Mouse (Mus musculus): ENCODE results near the gene Gm42742. TPM values are rescaled to one million over a fixed set of nuclear protein-coding genes. Genes with fewer than 3 reads are reported as not detected.
A peak's percentile ranks its signal among the peaks of the same experiment; 100 is the strongest.

Gene Gm42742
- polyA plus RNA-seq, 1 experiment from 2014 or later: 60.2 TPM

DNA sequence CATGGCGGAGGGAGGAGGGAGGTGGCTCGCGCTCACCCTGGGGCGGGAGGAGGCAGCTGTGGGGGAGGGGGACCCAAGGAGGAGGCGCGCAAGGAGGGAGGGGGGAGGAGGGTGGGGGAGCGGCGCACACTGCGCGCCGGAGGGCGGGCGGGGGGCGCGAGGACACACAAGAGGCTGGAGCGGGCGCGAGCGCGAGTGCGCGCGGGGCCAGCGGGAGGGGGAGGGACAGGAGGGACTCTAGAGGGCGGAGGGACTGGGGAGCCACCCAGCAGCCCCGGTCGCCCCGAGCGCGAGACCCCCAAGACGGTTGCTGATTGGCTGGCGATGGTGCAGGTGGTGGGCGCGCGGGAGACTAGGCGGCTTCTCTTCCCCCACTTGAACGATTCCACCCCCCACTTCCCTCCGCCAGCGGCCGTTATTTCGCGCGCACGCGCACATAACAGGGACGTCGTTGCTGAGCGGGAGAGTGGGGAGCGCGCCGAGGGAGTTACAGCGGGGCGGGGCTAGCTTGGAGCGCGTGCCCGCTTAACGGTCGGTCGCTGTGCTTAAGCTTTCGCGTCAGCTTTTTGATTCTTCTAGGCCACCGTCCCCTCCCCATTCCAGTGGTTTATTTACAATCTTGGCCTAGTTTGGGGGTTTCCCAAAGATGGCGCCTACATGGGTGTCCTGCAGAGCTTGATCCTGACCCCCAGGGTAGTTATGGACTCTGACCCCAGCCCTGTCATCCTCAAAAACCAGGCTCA is 6.3 kb upstream of the Gm42742 start, which contains the start of gene Maz:
Gene Maz (minus strand): TSS at position 54 of the 743 bp plus-strand sequence.
- H3K4me2 ChIP-seq (ENCODE audit: low read depth, low read length): peak within 1 kb of the TSS; percentile 98
- H3K27ac ChIP-seq (ENCODE audit: low read depth, low read length): peak within 1 kb of the TSS; percentile 100
- no peaks in the 10 kb centered on the region for H3K27me3 ChIP-seq (ENCODE audit: control insufficient read depth, insufficient read depth, low read length)
- peaks cover 21% of the 10 kb centered on the region for H3K36me3 ChIP-seq (ENCODE audit: control insufficient read depth, insufficient read depth, low read length)
- ATAC-seq (ENCODE audit: low read depth): peak; percentile 86
- WGBS: under 1% methylated on average over 53 of the region's 63 CpGs
- H3K9me3 ChIP-seq (ENCODE audit: control insufficient read depth, low read length): no peaks in the 10 kb centered on the region
- H3K4me3 ChIP-seq (ENCODE audit: low read depth, low read length): peak within 1 kb of the TSS; percentile 95
- peaks cover 37% of the 10 kb centered on the region for H3K4me1 ChIP-seq (ENCODE audit: control insufficient read depth, insufficient read depth, low read length)
- H3K9ac ChIP-seq (replicated peaks; ENCODE audit: low read depth, low read length): peak within 1 kb of the TSS; percentile 100

DNA sequence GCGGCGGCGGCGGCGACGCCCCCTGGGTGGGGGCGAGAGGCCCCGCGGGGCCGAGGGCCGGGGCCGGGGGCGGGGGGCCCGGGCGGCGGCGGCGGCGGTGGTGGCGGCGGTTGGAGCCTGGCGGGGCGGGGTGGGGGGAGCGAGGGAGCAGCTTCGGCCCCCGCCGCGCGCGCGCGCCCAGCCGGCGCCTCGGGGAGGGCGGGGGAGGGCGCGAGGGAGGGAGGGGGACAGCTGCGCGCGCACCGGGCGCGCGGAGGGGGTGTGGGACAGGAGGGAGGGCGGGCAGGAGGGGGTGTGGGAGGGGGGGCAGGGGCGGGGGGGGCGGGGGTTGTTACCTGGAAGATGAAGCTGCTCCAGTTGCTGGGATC is 5.7 kb upstream of the Gm42742 start:
- H3K4me2 ChIP-seq (ENCODE audit: low read depth, low read length): peak overlapping the region; percentile 98
- peak overlapping the region; percentile 100 for H3K27ac ChIP-seq (ENCODE audit: low read depth, low read length)
- peaks cover 38% of the 10 kb centered on the region for H3K4me1 ChIP-seq (ENCODE audit: control insufficient read depth, insufficient read depth, low read length)
- no CpG with 5 or more reads among the region's 48 CpGs for WGBS
- H3K9ac ChIP-seq (replicated peaks; ENCODE audit: low read depth, low read length): peak overlapping the region; percentile 100
- H3K9me3 ChIP-seq (ENCODE audit: control insufficient read depth, low read length): no peaks in the 10 kb centered on the region
- H3K27me3 ChIP-seq (ENCODE audit: control insufficient read depth, insufficient read depth, low read length): no peaks in the 10 kb centered on the region
- peak overlapping the region; percentile 95 for H3K4me3 ChIP-seq (ENCODE audit: low read depth, low read length)
- ATAC-seq (ENCODE audit: low read depth): no peak; the same call in 1 of the 2 replicates
- H3K36me3 ChIP-seq (ENCODE audit: control insufficient read depth, insufficient read depth, low read length): peaks cover 22% of the 10 kb centered on the region

DNA sequence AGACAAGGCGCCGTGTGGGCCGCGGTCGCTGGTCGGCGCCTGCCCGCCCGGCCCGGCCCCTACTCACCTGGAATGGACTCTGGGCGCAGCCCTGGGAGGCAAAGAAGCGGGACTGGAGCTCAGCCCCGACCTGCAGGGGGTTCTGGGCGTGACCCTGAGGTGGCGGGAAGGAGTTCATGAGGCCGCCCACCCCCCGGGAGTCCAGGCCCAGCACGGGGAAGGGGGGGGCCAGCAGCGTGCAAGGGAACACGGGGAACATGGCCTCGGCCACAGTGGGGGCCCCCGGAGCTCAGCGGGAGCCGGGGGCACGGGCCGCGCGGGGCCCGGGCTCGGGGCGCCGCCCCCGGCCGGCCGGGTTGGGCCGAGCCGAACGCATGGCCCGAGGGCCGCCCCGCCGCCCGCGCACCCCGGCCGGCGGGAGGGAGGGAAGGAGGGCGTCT is 5.3 kb upstream of the Gm42742 start:
- peak overlapping the region; percentile 100 for H3K9ac ChIP-seq (replicated peaks; ENCODE audit: low read depth, low read length)
- no peaks in the 10 kb centered on the region for H3K27me3 ChIP-seq (ENCODE audit: control insufficient read depth, insufficient read depth, low read length)
- H3K4me2 ChIP-seq (ENCODE audit: low read depth, low read length): peak overlapping the region; percentile 98
- no peaks in the 10 kb centered on the region for H3K9me3 ChIP-seq (ENCODE audit: control insufficient read depth, low read length)
- peak overlapping the region; percentile 95 for H3K4me3 ChIP-seq (ENCODE audit: low read depth, low read length)
- peaks cover 22% of the 10 kb centered on the region for H3K36me3 ChIP-seq (ENCODE audit: control insufficient read depth, insufficient read depth, low read length)
- peaks cover 42% of the 10 kb centered on the region for H3K4me1 ChIP-seq (ENCODE audit: control insufficient read depth, insufficient read depth, low read length)
- peak; percentile 13 for ATAC-seq (ENCODE audit: low read depth)
- peak overlapping the region; percentile 100 for H3K27ac ChIP-seq (ENCODE audit: low read depth, low read length)
- WGBS: under 1% methylated on average over 15 of the region's 48 CpGs

DNA sequence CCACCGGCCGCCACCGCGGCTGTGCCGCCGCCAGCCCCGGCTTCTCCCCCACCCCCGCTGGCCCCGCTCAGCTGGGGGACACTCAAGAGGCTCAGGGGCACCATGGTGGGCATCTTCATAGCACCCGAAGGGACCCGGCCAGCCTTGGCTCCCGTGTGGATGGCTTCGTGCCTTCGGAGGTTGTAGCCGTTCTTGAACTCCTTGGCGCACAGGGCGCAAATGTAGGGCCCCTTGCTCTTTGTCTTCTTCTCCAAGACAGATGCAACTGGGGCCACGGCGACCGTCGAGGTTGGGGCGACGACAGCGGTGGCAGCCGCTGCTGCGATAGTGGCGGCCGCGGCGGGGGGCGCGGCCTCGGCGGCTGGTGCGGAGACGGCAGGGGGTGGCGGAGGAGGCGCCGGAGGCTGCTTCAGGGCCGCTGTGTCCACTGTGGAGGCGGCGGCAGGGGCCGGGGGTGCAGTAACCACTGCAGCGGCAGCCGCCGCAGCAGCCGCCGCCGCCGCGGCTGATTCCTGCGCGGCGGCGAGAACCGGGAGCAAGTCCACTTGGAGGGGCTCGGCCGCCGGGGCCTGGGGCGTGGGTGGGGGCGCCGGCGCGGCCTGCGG is 4.8 kb upstream of the Gm42742 start:
- Histone ChIP-seq H3K4me3 (ENCODE audit: low read depth, low read length) (peak overlapping the region; percentile 95), H3K9me3 (ENCODE audit: control insufficient read depth, low read length) (no peaks in the 10 kb centered on the region), H3K9ac (replicated peaks; ENCODE audit: low read depth, low read length) (peak overlapping the region; percentile 100), H3K27ac (ENCODE audit: low read depth, low read length) (peak overlapping the region; percentile 100), H3K4me1 (ENCODE audit: control insufficient read depth, insufficient read depth, low read length) (peaks cover 46% of the 10 kb centered on the region), H3K4me2 (ENCODE audit: low read depth, low read length) (peak overlapping the region; percentile 98), H3K27me3 (ENCODE audit: control insufficient read depth, insufficient read depth, low read length) (no peaks in the 10 kb centered on the region), H3K36me3 (ENCODE audit: control insufficient read depth, insufficient read depth, low read length) (peaks cover 22% of the 10 kb centered on the region)
- WGBS: 1% methylated on average over 55 of the region's 65 CpGs
- ATAC-seq (ENCODE audit: low read depth): peak; percentile 0; the same call in 1 of the 2 replicates

DNA sequence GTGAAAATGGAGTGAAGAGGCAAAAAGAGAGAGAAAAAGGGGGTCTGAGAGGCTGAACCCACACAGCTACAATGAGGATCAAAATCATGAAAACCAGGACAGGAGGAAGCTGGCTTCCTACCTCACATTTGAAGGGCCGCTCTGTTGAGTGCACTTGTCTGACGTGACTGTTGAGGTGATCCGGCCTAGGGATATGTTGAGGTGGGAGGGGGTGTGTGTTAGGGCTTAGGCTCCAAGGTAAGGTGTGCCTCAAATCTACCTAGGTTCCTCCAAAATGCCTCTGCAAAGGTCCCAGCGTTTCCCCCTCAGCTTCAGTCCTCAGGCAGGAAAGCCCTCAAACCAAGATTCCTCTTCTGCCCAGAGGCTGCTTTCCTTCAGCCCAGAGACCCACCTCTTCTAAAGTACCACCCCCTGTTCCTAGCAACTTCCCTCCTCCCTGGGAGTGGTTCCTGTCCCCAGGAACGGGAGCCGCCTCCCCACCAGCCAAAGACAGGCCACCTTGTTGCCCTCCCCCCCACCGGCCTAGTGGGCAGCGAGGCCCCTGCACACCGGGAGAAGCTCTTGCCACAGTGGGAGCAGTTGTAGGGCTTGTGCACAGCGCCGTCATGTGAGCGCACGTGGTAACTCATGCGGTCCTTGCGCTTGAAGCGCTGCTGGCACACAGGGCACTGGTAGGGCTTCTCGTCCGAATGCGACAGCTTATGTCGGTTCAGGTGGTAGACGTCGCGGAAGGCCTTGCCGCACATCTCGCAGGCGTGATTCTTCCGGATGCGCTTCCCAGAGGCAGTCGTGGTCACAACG is 4.1 kb upstream of the Gm42742 start:
- H3K27me3 ChIP-seq (ENCODE audit: control insufficient read depth, insufficient read depth, low read length): no peaks in the 10 kb centered on the region
- H3K4me2 ChIP-seq (ENCODE audit: low read depth, low read length): peak overlapping the region; percentile 98
- ATAC-seq (ENCODE audit: low read depth): peak; percentile 44
- peaks cover 53% of the 10 kb centered on the region for H3K4me1 ChIP-seq (ENCODE audit: control insufficient read depth, insufficient read depth, low read length)
- peak overlapping the region; percentile 100 for H3K9ac ChIP-seq (replicated peaks; ENCODE audit: low read depth, low read length)
- under 1% methylated on average over 30 of the region's 30 CpGs for WGBS
- peak overlapping the region; percentile 95 for H3K4me3 ChIP-seq (ENCODE audit: low read depth, low read length)
- H3K9me3 ChIP-seq (ENCODE audit: control insufficient read depth, low read length): no peaks in the 10 kb centered on the region
- peaks cover 22% of the 10 kb centered on the region for H3K36me3 ChIP-seq (ENCODE audit: control insufficient read depth, insufficient read depth, low read length)
- peak overlapping the region; percentile 100 for H3K27ac ChIP-seq (ENCODE audit: low read depth, low read length)

DNA sequence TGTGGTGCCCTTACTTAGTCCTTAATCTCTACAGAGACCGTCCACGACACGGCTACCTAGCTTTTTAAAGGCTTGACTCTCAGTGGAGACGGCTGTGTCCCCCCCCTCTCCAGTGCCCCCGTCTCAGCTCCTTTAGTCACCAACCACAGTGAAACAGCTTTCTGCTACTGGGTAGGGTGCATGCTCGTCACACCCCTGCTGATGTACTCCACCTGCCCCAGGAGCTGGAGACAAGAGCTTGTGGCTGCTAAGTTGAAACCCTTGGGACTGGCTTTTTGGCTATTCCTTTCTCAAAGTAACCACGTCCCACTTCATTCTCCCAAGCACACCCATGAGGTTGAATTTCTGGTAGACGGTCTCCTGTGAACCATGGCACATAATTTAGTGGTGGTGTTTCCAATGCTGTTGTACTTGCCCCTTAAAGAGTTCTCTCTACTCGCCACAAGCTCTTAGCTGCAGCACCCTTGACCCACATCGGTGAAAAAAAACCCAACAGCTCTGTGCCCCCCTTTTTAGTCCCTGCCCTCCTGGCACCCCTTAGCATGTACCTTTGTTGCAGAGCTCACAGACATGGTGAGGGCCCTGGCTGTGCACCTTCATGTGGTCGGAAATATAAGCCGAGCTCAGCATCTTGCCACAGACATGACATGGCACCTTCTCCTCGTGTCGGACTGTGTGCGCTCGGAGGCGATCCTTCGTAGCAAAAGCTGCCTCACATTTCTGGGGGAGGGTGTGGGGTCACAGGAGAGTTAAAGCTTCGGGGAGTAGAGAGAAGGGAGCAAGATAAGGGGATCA is 3.2 kb upstream of the Gm42742 start:
- Histone ChIP-seq H3K4me1 (ENCODE audit: control insufficient read depth, insufficient read depth, low read length) (peaks cover 61% of the 10 kb centered on the region), H3K36me3 (ENCODE audit: control insufficient read depth, insufficient read depth, low read length) (peaks cover 22% of the 10 kb centered on the region), H3K4me3 (ENCODE audit: low read depth, low read length) (peak overlapping the region; percentile 95), H3K9ac (replicated peaks; ENCODE audit: low read depth, low read length) (peak overlapping the region; percentile 100), H3K9me3 (ENCODE audit: control insufficient read depth, low read length) (no peaks in the 10 kb centered on the region), H3K4me2 (ENCODE audit: low read depth, low read length) (peak overlapping the region; percentile 98), H3K27ac (ENCODE audit: low read depth, low read length) (peak overlapping the region; percentile 100; the same call in 1 of the 2 replicates), H3K27me3 (ENCODE audit: control insufficient read depth, insufficient read depth, low read length) (no peaks in the 10 kb centered on the region)
- no peak for ATAC-seq (ENCODE audit: low read depth)
- 28% methylated on average over 19 of the region's 19 CpGs for WGBS

DNA sequence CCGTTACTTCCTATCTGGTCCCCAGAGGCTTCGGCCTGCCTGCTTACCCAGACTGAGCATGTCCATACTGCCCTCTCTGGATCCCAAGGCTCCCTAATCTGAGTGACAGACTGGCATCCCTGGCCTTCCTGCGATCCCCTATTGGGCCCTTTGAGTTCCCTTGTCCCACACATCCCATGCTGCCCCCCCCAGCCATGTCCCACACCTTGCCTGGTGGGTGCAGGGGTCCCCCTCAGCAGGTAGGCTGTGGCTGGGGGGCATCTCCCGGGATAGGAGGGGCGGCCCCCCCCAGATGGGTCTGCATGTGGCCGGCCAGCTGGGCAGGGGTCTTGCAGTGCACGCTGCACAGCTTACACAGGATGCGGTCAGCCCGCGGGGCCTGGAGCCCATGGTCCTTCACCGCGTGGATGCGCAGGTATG is 2.4 kb upstream of the Gm42742 start:
- peaks cover 60% of the 10 kb centered on the region for H3K4me1 ChIP-seq (ENCODE audit: control insufficient read depth, insufficient read depth, low read length)
- peak overlapping the region; percentile 98 for H3K4me2 ChIP-seq (ENCODE audit: low read depth, low read length)
- H3K4me3 ChIP-seq (ENCODE audit: low read depth, low read length): peak overlapping the region; percentile 95; the same call in 1 of the 2 replicates
- H3K27ac ChIP-seq (ENCODE audit: low read depth, low read length): no peak overlapping the region
- H3K27me3 ChIP-seq (ENCODE audit: control insufficient read depth, insufficient read depth, low read length): no peaks in the 10 kb centered on the region
- peak overlapping the region; percentile 100 for H3K9ac ChIP-seq (replicated peaks; ENCODE audit: low read depth, low read length)
- H3K36me3 ChIP-seq (ENCODE audit: control insufficient read depth, insufficient read depth, low read length): peaks cover 22% of the 10 kb centered on the region
- WGBS: 83% methylated on average over 13 of the region's 13 CpGs
- H3K9me3 ChIP-seq (ENCODE audit: control insufficient read depth, low read length): no peaks in the 10 kb centered on the region
- ATAC-seq (ENCODE audit: low read depth): no peak

DNA sequence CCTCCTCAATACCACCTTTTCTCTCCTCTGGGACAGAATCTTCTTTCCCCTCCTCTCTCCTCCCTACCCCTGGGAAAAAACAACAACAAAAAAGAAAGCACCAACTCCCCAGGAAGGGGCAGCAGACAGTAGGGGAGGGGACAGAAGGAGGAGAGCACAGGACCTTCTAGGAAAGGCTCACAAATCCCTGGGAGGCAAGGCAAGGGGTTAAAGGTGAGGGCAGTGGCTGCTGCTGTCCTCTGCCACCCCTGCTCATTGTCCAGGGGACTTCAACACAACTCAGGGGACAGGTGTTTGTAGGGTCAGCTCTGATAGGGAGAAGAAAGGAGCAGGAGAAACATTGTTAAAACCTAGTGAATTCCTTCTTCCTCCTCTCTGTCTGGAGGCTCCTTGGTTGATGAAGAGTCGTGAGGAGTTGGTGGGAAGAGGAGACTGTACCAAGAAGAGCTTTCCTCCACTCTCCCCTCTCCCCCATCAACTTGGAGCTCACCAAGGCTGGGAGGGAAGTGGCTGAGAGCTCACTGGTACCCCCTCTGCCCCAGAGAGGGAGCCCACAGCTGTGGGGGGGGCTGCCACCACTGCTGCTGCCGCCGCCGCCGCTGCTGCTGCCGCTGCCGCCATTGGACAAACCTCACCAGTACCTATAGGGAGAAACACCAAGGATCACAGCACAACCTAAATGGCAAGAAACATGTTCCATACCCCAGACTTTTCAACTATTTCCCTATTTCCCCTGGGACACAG is 1.8 kb upstream of the Gm42742 start:
- H3K4me3 ChIP-seq (ENCODE audit: low read depth, low read length): no peak overlapping the region
- peaks cover 59% of the 10 kb centered on the region for H3K4me1 ChIP-seq (ENCODE audit: control insufficient read depth, insufficient read depth, low read length)
- no peaks in the 10 kb centered on the region for H3K9me3 ChIP-seq (ENCODE audit: control insufficient read depth, low read length)
- no peak for ATAC-seq (ENCODE audit: low read depth)
- H3K9ac ChIP-seq (replicated peaks; ENCODE audit: low read depth, low read length): no peak overlapping the region
- 76% methylated on average over 7 of the region's 7 CpGs for WGBS
- no peak overlapping the region for H3K27ac ChIP-seq (ENCODE audit: low read depth, low read length)
- H3K4me2 ChIP-seq (ENCODE audit: low read depth, low read length): peak overlapping the region; percentile 98
- no peaks in the 10 kb centered on the region for H3K27me3 ChIP-seq (ENCODE audit: control insufficient read depth, insufficient read depth, low read length)
- peaks cover 22% of the 10 kb centered on the region for H3K36me3 ChIP-seq (ENCODE audit: control insufficient read depth, insufficient read depth, low read length)
